Mouse (Mus musculus): Measurements from ENCODE around the gene Castor1.

The Castor1 gene

DNA sequence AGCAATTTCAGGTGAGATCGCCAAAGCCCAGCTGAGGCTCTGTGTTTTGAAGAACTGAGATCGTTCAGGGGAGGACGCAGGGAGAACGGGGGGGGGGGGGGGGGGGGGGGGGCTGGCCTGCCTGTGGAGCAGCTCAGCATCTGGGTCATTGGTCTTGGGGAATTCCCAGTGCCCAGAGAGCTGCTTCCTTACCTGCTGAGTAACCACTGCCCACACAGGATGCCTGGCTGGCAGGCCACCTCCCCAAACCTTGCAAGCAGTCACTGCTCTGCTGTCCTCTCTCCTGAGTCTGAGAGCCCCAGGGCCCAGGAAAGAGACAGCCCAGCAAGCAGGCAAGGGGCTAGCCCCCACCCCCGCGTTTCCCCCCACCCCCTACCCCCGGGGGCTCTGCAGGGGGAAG lies 44.8 kb downstream of the Castor1 start:
- no peak for DNase-seq (ENCODE audit: low read depth, low spot score)

DNA sequence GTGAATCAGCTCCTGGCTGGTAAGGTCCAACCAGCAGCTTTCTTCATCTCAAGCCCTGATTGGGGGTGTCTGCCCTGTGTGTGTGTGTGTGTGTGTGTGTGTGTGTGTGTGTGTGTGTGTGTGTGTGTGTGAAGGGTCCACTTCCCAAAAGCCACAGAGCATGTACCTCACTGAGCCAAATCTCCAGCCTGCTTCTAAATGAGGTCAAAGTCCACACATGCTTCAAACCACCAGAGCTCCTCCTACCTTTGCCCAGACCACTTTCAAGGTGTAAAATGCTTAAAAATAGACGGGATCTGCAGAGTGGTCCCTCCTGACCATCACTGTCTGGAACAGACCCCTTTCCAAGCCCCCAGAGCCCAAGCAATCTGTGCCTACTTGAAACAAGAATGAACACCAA lies 45.3 kb downstream of the Castor1 start:
- no peak for DNase-seq (ENCODE audit: low read depth, low spot score)

GRCm38 (mm10) chr11:4264066-4264465 lies 46.0 kb downstream of the Castor1 start:
- DNase-seq (ENCODE audit: low read depth, low spot score) = no peak

DNA sequence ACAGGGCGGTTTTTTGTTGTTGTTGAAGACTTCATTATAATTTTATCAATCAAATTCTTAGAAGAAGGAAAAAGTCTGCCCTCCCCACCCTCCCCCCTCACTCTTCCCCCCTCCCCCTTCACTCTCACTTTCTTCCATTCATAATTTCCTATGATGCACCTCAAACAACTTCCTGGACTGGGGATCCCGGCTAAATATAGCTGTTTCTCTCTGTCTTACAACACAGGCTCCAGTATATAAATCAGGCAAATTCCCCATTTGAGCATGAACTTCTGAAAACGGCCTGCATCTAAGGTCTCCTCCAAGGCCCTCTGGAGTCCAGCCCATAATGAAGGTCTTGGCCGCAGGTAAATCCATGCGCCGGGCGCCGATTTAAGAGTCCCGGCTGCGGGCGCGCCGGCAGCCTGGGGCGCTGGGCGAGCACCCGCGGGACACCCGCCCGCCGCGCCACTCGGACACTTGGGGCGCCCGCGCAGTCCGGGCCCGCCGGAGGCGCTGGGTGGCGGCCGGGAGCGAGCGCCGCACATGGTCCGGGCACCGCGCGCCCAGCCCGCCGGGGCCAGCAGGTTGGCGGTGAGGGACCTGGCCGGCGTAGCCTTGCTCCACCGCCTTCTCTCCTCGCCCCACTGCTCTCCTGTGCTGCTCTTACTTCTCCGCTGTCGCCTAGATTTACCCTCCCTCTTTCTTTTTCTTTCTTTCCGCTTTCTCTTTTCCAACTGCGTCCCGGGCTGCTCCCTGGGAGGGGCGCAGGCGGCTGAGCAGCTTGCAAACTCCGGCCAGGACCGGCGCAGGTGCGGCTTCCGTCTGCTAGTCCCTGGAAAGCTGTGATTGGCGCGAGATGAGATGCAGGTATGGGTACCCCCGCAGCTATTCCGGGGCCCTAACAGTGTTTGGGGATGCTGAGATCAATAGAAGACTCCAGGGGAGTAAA lies 48.5 kb downstream of the Castor1 start:
- DNase-seq (ENCODE audit: low read depth, low spot score) = peak; percentile 71

DNA sequence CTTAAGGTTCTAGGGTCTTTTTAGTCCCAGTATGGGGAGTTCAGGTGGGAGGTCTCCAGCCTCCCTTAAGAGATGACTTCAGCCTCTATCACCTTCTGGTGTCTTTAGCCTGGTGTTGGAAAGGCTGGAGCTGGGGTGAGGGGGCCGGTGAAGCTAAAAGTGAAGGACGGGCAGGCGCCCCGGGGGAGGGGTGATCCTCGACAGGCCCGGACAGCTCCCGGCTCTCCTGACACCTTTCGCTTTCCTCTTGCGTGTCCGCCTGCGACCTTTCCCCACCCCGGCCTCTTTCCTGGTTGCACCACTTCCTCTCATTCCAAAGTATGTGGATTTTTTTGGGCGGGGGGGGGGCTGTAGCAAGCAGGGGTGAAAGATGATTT lies 49.2 kb downstream of the Castor1 start:
- DNase-seq (ENCODE audit: low read depth, low spot score) = peak; percentile 68

GRCm38 (mm10) chr11:4268500-4268899 lies 50.5 kb downstream of the Castor1 start:
- DNase-seq (ENCODE audit: low read depth, low spot score) = no peak

- peak; percentile 84 for DNase-seq (ENCODE audit: low read depth, low spot score)
Observed at GRCm38 (mm10) chr11:4270744-4271459, 52.9 kb downstream of the Castor1 start.

DNA sequence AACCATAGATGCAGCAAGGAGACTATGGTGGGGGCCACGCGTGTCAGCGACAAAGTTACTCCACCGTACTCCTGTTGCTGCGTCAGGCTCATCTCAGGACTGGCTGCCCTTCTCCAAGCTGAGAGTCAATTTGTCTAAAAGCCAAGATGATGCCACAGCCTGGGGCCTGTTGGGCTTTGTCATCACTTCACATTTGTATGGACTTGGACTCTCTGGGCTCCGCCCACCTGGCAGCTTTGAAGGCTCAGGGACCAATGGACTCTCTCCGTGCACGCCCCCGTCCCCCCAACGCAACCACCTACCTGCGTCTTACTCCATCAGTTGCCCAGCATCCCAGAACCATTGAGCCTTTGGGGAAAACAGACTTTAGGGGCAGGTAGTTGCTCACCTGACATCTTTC lies 53.5 kb downstream of the Castor1 start:
- DNase-seq (ENCODE audit: low read depth, low spot score) = peak; percentile 54

All from ES-CJ7 (cell line).